Mouse (Mus musculus): Measurements from ENCODE around the gene Msln. TPM values are rescaled to one million over a fixed set of nuclear protein-coding genes. Genes with fewer than 3 reads are reported as not detected.

The Msln gene
- polyA plus RNA-seq, 1 experiment: 3.1 TPM

DNA sequence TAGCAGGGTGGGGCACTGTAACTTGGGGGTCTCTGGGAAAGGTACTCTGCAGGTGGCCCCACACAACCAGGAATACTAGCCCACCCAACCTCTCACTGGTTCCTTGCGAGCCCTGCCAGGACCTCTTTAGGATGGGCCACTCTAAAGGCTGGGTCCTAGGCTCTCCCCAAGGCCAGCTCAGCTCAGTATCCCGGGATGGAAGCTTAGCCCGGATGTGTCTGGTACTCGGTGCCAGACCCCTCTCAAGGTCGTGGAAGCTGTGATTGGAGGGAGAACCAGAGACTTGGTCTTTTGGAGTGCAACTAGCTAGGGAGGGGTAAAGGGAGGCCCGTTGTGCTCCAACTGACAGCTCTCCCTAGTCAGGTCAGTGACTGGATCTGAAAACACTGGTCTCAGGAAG lies 36.5 kb downstream of the Msln start:
- H3K36me3 ChIP-seq (ENCODE audit: control insufficient read depth, insufficient read depth, low read length): no peaks in the 10 kb centered on the region
- H3K4me1 ChIP-seq (ENCODE audit: control insufficient read depth, insufficient read depth, insufficient read length): no peaks in the 10 kb centered on the region
- TF ChIP-seq CTCF (IDR thresholded peaks at IDR 0.05; ENCODE audit: extremely low read depth, insufficient read depth, insufficient read length, insufficient replicate concordance): no peak
- TF ChIP-seq POLR2A (IDR thresholded peaks at IDR 0.05; ENCODE audit: low read depth, low read length): no peak
- no peak overlapping the region for H3K27ac ChIP-seq (ENCODE audit: insufficient read depth, low read length)
- DNase-seq (ENCODE audit: low read depth in 1 of 2, low spot score in 2 of 2): no peak
- peaks cover 8% of the 10 kb centered on the region for H3K27me3 ChIP-seq (ENCODE audit: control insufficient read depth, insufficient read depth, low read length)
- 23% methylated on average over 6 of the region's 6 CpGs for WGBS
- H3K4me3 ChIP-seq (ENCODE audit: extremely low read depth, insufficient read depth, insufficient read length): no peak overlapping the region

DNA sequence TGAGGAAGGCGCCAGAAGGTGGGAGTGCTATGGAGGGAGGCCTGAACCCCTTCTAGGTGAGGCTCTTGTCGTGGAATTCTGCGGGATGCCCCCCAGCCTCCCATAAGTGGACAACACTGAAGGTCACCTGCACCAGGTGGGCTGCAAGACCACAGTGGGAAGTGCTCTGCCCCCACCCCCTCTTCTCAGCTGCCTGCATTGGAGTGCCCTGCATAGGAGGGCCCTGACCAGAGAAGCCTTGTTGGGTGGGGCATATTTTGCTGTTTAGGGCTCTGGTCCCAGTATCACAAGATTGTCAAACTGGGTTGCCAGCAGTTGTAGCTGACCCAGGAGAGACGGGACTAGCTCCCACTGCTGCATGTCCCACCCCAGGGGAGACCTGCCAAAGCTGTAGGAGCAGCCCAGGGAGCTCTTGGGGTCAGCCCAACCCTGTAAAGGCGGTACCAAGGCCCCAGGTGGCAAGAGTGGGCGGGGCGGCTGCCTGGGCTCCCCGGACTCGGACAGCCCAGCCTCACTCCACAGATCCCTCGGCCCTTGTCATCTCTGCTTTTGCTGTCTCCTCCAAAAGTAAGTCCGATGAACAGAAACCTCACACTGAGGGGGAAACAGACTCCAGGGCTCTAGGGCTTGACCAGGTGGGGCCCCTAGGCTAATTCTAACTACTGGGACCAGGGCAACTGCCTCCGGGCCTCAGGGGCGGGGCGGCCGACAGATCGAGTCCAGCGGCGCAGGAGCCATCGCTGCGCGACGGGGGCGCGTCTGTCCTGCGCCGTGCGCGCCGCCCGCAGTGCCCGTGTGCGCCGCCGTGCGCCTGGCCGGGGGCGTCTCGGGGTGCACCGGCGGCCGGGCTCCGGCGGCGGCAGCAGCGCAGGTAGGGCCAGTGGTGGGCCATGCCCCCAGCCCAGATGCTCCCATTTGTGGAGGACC lies 37.2 kb downstream of the Msln start, which contains the start of gene Gng13:
TSS of gene Gng13 (plus strand) at position 461 of the 927 bp plus-strand sequence.
- Histone ChIP-seq H3K27me3 (ENCODE audit: control insufficient read depth, insufficient read depth, low read length) (peaks cover 8% of the 10 kb centered on the region), H3K36me3 (ENCODE audit: control insufficient read depth, insufficient read depth, low read length) (no peaks in the 10 kb centered on the region), H3K4me1 (ENCODE audit: control insufficient read depth, insufficient read depth, insufficient read length) (no peaks in the 10 kb centered on the region), H3K27ac (ENCODE audit: insufficient read depth, low read length) (no peak within 1 kb of the TSS), H3K4me3 (ENCODE audit: extremely low read depth, insufficient read depth, insufficient read length) (no peak within 1 kb of the TSS)
- 2% methylated on average over 45 of the region's 45 CpGs for WGBS
- no peak for DNase-seq (ENCODE audit: low read depth in 1 of 2, low spot score in 2 of 2)
- TF ChIP-seq POLR2A (IDR thresholded peaks at IDR 0.05; ENCODE audit: low read depth, low read length): no peak
- no peak for TF ChIP-seq CTCF (IDR thresholded peaks at IDR 0.05; ENCODE audit: extremely low read depth, insufficient read depth, insufficient read length, insufficient replicate concordance)

DNA sequence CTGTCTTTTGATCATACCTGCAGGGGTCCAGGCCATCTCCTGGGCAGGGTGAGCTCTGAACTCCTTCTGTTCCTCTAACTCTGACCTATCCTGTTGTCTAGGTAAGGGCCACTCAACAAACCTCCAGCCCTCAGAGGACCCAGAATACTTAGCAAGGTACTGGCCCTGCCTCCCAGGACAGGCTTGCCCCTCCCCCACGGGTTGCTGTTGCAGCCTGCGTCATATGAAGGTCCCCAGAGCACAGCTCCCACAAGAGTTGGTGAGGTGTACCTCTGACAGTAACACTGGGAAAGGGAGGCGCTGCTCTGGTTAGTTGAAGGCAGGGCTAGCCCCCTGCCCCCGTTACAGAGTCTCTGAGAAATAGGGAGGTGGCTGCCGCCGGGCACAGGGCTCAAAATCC lies 38.0 kb downstream of the Msln start:
- Histone ChIP-seq H3K27ac (ENCODE audit: insufficient read depth, low read length) (no peak overlapping the region), H3K4me1 (ENCODE audit: control insufficient read depth, insufficient read depth, insufficient read length) (no peaks in the 10 kb centered on the region), H3K36me3 (ENCODE audit: control insufficient read depth, insufficient read depth, low read length) (no peaks in the 10 kb centered on the region), H3K27me3 (ENCODE audit: control insufficient read depth, insufficient read depth, low read length) (peaks cover 8% of the 10 kb centered on the region), H3K4me3 (ENCODE audit: extremely low read depth, insufficient read depth, insufficient read length) (no peak overlapping the region)
- 12% methylated on average over 6 of the region's 6 CpGs for WGBS
- no peak for DNase-seq (ENCODE audit: low read depth in 1 of 2, low spot score in 2 of 2)
- TF ChIP-seq POLR2A (IDR thresholded peaks at IDR 0.05; ENCODE audit: low read depth, low read length): no peak
- TF ChIP-seq CTCF (IDR thresholded peaks at IDR 0.05; ENCODE audit: extremely low read depth, insufficient read depth, insufficient read length, insufficient replicate concordance): no peak

DNA sequence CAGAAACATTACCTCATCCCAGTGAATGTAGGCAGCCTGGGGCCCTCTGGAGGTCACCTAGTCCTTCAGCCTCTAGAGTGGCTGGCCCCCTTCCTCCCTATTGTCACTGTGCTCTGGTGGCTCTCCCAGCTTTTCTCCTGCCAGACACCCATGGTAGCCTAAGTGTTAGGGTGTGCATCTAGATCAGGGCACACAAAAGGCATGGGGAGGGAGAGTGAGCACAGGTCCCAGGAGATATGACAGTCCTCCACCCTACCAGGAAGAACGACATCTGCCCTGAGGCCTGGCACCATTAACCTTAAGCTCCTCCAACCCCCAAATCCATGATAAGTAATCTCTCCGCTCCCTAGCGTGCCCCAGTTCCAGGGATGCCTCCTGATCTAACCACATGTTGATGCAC lies 38.6 kb downstream of the Msln start:
- H3K4me3 ChIP-seq (ENCODE audit: extremely low read depth, insufficient read depth, insufficient read length): no peak overlapping the region
- DNase-seq (ENCODE audit: low read depth in 1 of 2, low spot score in 2 of 2): no peak
- 59% methylated on average over 3 of the region's 3 CpGs for WGBS
- no peaks in the 10 kb centered on the region for H3K36me3 ChIP-seq (ENCODE audit: control insufficient read depth, insufficient read depth, low read length)
- H3K27ac ChIP-seq (ENCODE audit: insufficient read depth, low read length): no peak overlapping the region
- no peak for TF ChIP-seq CTCF (IDR thresholded peaks at IDR 0.05; ENCODE audit: extremely low read depth, insufficient read depth, insufficient read length, insufficient replicate concordance)
- TF ChIP-seq POLR2A (IDR thresholded peaks at IDR 0.05; ENCODE audit: low read depth, low read length): no peak
- peaks cover 8% of the 10 kb centered on the region for H3K27me3 ChIP-seq (ENCODE audit: control insufficient read depth, insufficient read depth, low read length)
- no peaks in the 10 kb centered on the region for H3K4me1 ChIP-seq (ENCODE audit: control insufficient read depth, insufficient read depth, insufficient read length)

DNA sequence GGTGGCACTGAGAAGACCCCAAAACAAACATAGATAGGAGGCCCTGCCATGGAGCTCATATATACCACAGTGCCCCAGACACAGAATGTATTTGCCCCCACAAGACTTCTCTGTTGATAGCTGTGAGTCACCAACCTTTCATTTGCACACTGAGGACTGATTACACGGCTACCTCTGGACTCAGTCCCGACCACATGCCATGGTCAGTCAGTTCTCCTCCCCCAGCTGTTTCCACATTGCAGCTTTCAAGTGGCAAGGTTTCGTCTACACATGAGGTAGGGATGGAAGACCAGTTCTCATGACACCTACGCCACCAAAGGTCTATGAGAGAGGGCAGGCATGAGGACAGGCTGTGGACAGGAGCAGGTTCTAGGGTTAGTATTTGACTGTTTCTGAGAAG lies 43.0 kb downstream of the Msln start:
- H3K27me3 ChIP-seq (ENCODE audit: control insufficient read depth, insufficient read depth, low read length): no peaks in the 10 kb centered on the region
- WGBS: 68% methylated on average over 4 of the region's 4 CpGs
- no peak overlapping the region for H3K27ac ChIP-seq (ENCODE audit: insufficient read depth, low read length)
- no peaks in the 10 kb centered on the region for H3K4me1 ChIP-seq (ENCODE audit: control insufficient read depth, insufficient read depth, insufficient read length)
- no peak overlapping the region for H3K4me3 ChIP-seq (ENCODE audit: extremely low read depth, insufficient read depth, insufficient read length)
- no peak for TF ChIP-seq POLR2A (IDR thresholded peaks at IDR 0.05; ENCODE audit: low read depth, low read length)
- TF ChIP-seq CTCF (IDR thresholded peaks at IDR 0.05; ENCODE audit: extremely low read depth, insufficient read depth, insufficient read length, insufficient replicate concordance): no peak
- DNase-seq (ENCODE audit: low read depth in 1 of 2, low spot score in 2 of 2): no peak
- no peaks in the 10 kb centered on the region for H3K36me3 ChIP-seq (ENCODE audit: control insufficient read depth, insufficient read depth, low read length)

DNA sequence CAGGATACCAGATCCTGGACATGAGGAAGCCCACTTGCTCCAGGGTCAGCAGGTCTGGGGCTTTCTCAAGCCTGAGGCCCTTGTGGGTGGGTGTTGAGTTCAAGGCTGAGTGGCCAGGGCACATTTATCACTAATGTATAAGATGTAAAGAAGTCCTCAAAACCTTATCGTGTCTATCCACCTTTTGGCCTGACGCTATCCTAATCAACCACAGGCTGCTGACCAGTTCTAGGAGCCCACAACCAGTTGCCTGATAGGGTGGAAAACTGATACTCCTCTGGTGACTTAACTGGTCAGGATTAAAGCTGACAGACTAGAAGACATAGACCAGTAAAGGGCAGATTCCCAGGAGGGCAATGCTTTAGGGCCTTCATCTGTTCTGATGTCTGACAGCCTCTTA lies 44.2 kb downstream of the Msln start:
- TF ChIP-seq POLR2A (IDR thresholded peaks at IDR 0.05; ENCODE audit: low read depth, low read length) (no peak), CTCF (IDR thresholded peaks at IDR 0.05; ENCODE audit: extremely low read depth, insufficient read depth, insufficient read length, insufficient replicate concordance) (no peak)
- H3K27me3 ChIP-seq (ENCODE audit: control insufficient read depth, insufficient read depth, low read length): no peaks in the 10 kb centered on the region
- H3K36me3 ChIP-seq (ENCODE audit: control insufficient read depth, insufficient read depth, low read length): no peaks in the 10 kb centered on the region
- no peaks in the 10 kb centered on the region for H3K4me1 ChIP-seq (ENCODE audit: control insufficient read depth, insufficient read depth, insufficient read length)
- H3K27ac ChIP-seq (ENCODE audit: insufficient read depth, low read length): no peak overlapping the region
- no peak overlapping the region for H3K4me3 ChIP-seq (ENCODE audit: extremely low read depth, insufficient read depth, insufficient read length)
- DNase-seq (ENCODE audit: low read depth in 1 of 2, low spot score in 2 of 2): no peak
- WGBS: 83% methylated on average over 2 of the region's 2 CpGs
